Mouse (Mus musculus) gastrocnemius, adult 8-10 months (tissue): Measurements from ENCODE around the gene Fgg. TPM values are rescaled to one million over a fixed set of nuclear protein-coding genes. Genes with fewer than 3 reads are reported as not detected.
A peak's percentile ranks its signal among the peaks of the same experiment; 100 is the strongest.

Source experiments
- DNase-seq, 2 experiments: peaks; one replicate each; pipeline ENCODE4 v3.0.0; 2022; ENCODE audit warnings: low spot score in 2 of 2
- total RNA-seq, 4 experiments: library from RNA; stranded (reverse); gene quantifications; 2 replicates each; pipeline ENCODE4 v1.2.4; 2022

Fgg gene
- under 1 TPM in 1 of 4 experiments, not detected in 3; 0.70 TPM for total RNA-seq

- DNase-seq = no peak
Measured at GRCm38 (mm10) chr3:83007557-83007956, at the start of gene Fgg. Gene Fgg (plus strand): TSS chr3:83007724.

GRCm38 (mm10) chr3:82971046-82971445, 36.5 kb upstream of the Fgg start:
- no peak for DNase-seq

- DNase-seq = peak in 1 of 2 experiments; percentile 28
Measured at GRCm38 (mm10) chr3:82980818-82981217, 26.7 kb upstream of the Fgg start.

- DNase-seq = no peak
Measured at GRCm38 (mm10) chr3:82981861-82982260, 25.7 kb upstream of the Fgg start.

GRCm38 (mm10) chr3:82984840-82985239, 22.7 kb upstream of the Fgg start:
- DNase-seq = no peak

- no peak for DNase-seq
Measured at GRCm38 (mm10) chr3:82991963-82992362, 15.6 kb upstream of the Fgg start.

- DNase-seq = no peak
Measured at GRCm38 (mm10) chr3:82992956-82993355, 14.6 kb upstream of the Fgg start.

GRCm38 (mm10) chr3:82995368-82995767, 12.2 kb upstream of the Fgg start:
- peak; percentile 11 to 21 for DNase-seq

GRCm38 (mm10) chr3:82996656-82997055, 10.9 kb upstream of the Fgg start:
- no peak for DNase-seq

GRCm38 (mm10) chr3:82998772-82999463, 8.6 kb upstream of the Fgg start:
- no peak for DNase-seq

GRCm38 (mm10) chr3:82999995-83000394, 7.5 kb upstream of the Fgg start:
- DNase-seq = no peak

- DNase-seq = no peak
Measured at GRCm38 (mm10) chr3:83002191-83002590, 5.3 kb upstream of the Fgg start.

- DNase-seq = no peak
Measured at GRCm38 (mm10) chr3:83003068-83003467, 4.5 kb upstream of the Fgg start.

GRCm38 (mm10) chr3:83004801-83005200, 2.7 kb upstream of the Fgg start:
- no peak for DNase-seq

- DNase-seq = no peak
Measured at GRCm38 (mm10) chr3:83010291-83010690, 2.8 kb downstream of the Fgg start.

- no peak for DNase-seq
Measured at GRCm38 (mm10) chr3:83011136-83011535, 3.6 kb downstream of the Fgg start.

GRCm38 (mm10) chr3:83011565-83011964, 4.0 kb downstream of the Fgg start:
- no peak for DNase-seq

GRCm38 (mm10) chr3:83012636-83013035, 5.1 kb downstream of the Fgg start:
- DNase-seq = no peak

- no peak for DNase-seq
Measured at GRCm38 (mm10) chr3:83013951-83014350, 6.4 kb downstream of the Fgg start.

GRCm38 (mm10) chr3:83016236-83016635, 8.7 kb downstream of the Fgg start:
- no peak for DNase-seq

GRCm38 (mm10) chr3:83020387-83020786, 12.9 kb downstream of the Fgg start:
- no peak for DNase-seq

GRCm38 (mm10) chr3:83021176-83021575, 13.7 kb downstream of the Fgg start:
- DNase-seq = no peak

- DNase-seq = no peak
Measured at GRCm38 (mm10) chr3:83025036-83025435, 17.5 kb downstream of the Fgg start.
